In the genomic region with DNA sequence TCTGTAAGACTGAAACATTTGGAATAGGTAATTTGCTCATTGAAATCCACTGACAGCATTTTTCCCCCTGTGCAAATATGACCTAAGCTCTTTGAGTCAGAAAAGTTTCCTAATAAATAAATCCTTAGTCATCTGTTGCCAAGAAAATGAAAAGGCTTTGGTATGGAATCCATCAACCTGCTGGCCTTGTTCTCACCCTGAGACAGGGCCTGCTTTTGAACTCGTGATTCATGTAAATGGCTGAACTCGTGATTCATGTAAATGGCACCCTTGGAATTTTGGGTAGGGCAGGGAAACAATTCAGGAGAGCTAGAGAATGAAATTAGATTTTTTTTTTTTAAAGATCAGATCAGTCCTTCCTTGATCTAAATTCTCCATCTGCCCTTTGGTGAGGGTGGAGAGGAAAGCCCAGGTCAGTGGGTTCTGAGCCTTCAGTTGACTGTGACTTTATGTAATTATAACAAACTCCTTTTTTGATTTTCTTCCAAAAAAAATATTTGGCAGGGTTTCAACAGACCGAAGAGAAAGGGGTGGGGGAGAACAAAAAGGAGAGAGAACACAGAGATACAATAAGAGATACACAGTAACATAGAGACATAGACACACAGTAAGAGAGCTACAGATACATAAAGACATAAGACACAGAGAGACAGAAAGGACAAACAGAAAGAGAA, we compare ENCODE assay signal across 8 mouse cellular contexts.
DNase-seq lines count a peak whose midpoint lies in the region; ATAC-seq and TF ChIP-seq lines count a peak whose summit lies in the region.

No protein-coding gene starts in this region.

- H3K9me3 ChIP-seq in lung, embryonic 14.5 days (ENCODE audit: low read depth, low read length) = no peaks in the 10 kb centered on the region
- no peaks in the 10 kb centered on the region for H3K9me3 ChIP-seq in neural tube, embryonic 13.5 days

- 50% methylated on average over 3 of the region's 3 CpGs for WGBS in lung, embryonic 14.5 days
- 63% methylated on average over 3 of the region's 3 CpGs for WGBS in neural tube, embryonic 13.5 days

- peak overlapping the region; percentile 81; the same call in 1 of the 2 replicates for H3K4me2 ChIP-seq in lung, embryonic 14.5 days
- H3K4me2 ChIP-seq in neural tube, embryonic 13.5 days = 0 out of 2 replicates have a peak overlapping the region, but pooled peaks have one; percentile 68

- H3K27ac ChIP-seq in lung, embryonic 14.5 days (ENCODE audit: low read depth) = no peak overlapping the region
- 0 out of 2 replicates have a peak overlapping the region, but pooled peaks have one; percentile 82 for H3K27ac ChIP-seq in neural tube, embryonic 13.5 days (replicated peaks)

- no peaks in the 10 kb centered on the region for H3K36me3 ChIP-seq in lung, embryonic 14.5 days (ENCODE audit: insufficient read depth)
- H3K36me3 ChIP-seq in neural tube, embryonic 13.5 days = no peaks in the 10 kb centered on the region

- DNase-seq in adrenal gland, adult (ENCODE audit: inconsistent age in 2 of 2, low spot score in 1 of 2) = peak; percentile 50 to 79
- no peak for DNase-seq in adrenal gland, postnatal 4 days (ENCODE audit: low spot score in 2 of 2)
- peak; percentile 60 for DNase-seq in lung, embryonic 14.5 days
- DNase-seq in lung, postnatal 36 days = no peak
- peak; percentile 23 for DNase-seq in gonadal fat pad, adult 2 months (ENCODE audit: low read depth)
- no peak for DNase-seq in spleen, postnatal 4 days (ENCODE audit: low spot score in 2 of 2)
- DNase-seq in right cerebral cortex, postnatal 36 days (ENCODE audit: low spot score in 2 of 2) = no peak

- peaks cover 3% of the 10 kb centered on the region; the same call in 1 of the 2 replicates for H3K4me1 ChIP-seq in lung, embryonic 14.5 days (ENCODE audit: insufficient read depth)
- peaks cover 35% of the 10 kb centered on the region for H3K4me1 ChIP-seq in neural tube, embryonic 13.5 days (replicated peaks)

- H3K27me3 ChIP-seq in lung, embryonic 14.5 days (ENCODE audit: insufficient read depth, low read length) = no peaks in the 10 kb centered on the region
- no peaks in the 10 kb centered on the region for H3K27me3 ChIP-seq in neural tube, embryonic 13.5 days

- H3K9ac ChIP-seq in lung, embryonic 14.5 days = no peak overlapping the region
- no peak overlapping the region for H3K9ac ChIP-seq in neural tube, embryonic 13.5 days

- ATAC-seq in lung, embryonic 14.5 days (ENCODE audit: insufficient read depth) = peak; percentile 18
- peak; percentile 3; the same call in 1 of the 2 replicates for ATAC-seq in neural tube, embryonic 13.5 days (ENCODE audit: low read depth)

- H3K4me3 ChIP-seq in lung, embryonic 14.5 days (ENCODE audit: low read depth, low read length) = no peak overlapping the region
- H3K4me3 ChIP-seq in neural tube, embryonic 13.5 days = no peak overlapping the region

- no peak for TF ChIP-seq CTCF in lung, embryonic 14.5 days (IDR thresholded peaks at IDR 0.05; ENCODE audit: low read depth)

Comparison
In these comparisons a context has a peak if more than half of its experiments do, and no peak if none do; other contexts are left out.
1. DNase-seq: peak in adrenal gland, adult (2 of 2), lung, embryonic 14.5 days (single experiment) and gonadal fat pad, adult 2 months (single experiment); none in adrenal gland, postnatal 4 days (0 of 2), lung, postnatal 36 days (single experiment), spleen, postnatal 4 days (0 of 2) and right cerebral cortex, postnatal 36 days (0 of 2).